Mouse (Mus musculus) kidney, adult 9 months (tissue): Measurements from ENCODE around the gene Pdss2.
A peak's percentile ranks its signal among the peaks of the same experiment; 100 is the strongest.

Experiments used
- DNase-seq: peaks from one replicate; pipeline ENCODE4 v3.0.0; 2022

Gene Pdss2

GRCm38 (mm10) chr10:43487441-43488010 is 266.2 kb downstream of the Pdss2 start:
- DNase-seq = peak; percentile 59

GRCm38 (mm10) chr10:43488258-43488657 is 267.0 kb downstream of the Pdss2 start:
- DNase-seq = no peak

GRCm38 (mm10) chr10:43489139-43489538 is 267.9 kb downstream of the Pdss2 start:
- DNase-seq = no peak

- peak; percentile 63 for DNase-seq
Observed at GRCm38 (mm10) chr10:43489550-43489949, 268.3 kb downstream of the Pdss2 start.

- peak; percentile 18 for DNase-seq
Observed at GRCm38 (mm10) chr10:43490034-43490433, 268.7 kb downstream of the Pdss2 start.

- DNase-seq = peak; percentile 90
Observed at GRCm38 (mm10) chr10:43490846-43491245, 269.6 kb downstream of the Pdss2 start.

GRCm38 (mm10) chr10:43502599-43502998 is 281.3 kb downstream of the Pdss2 start:
- DNase-seq = no peak

GRCm38 (mm10) chr10:43504291-43504690 is 283.0 kb downstream of the Pdss2 start:
- no peak for DNase-seq

GRCm38 (mm10) chr10:43507051-43507450 is 285.8 kb downstream of the Pdss2 start:
- DNase-seq = no peak

- no peak for DNase-seq
Observed at GRCm38 (mm10) chr10:43509228-43509627, 287.9 kb downstream of the Pdss2 start.

GRCm38 (mm10) chr10:43512976-43513375 is 291.7 kb downstream of the Pdss2 start:
- DNase-seq = no peak
